Mouse (Mus musculus) left cerebral cortex, postnatal 10 days (tissue): ENCODE measurements around the gene Npcd. TPM values are rescaled to one million over a fixed set of nuclear protein-coding genes. Genes with fewer than 3 reads are reported as not detected.

Experiments used
- DNase-seq, 2 experiments: peaks; one replicate each; pipeline ENCODE4 v3.0.0; 2021 to 2022; ENCODE audit warnings: low spot score in 2 of 2, mixed read lengths in 1 of 2; ENCODE audit errors: extremely low spot score in 1 of 2
- intact Hi-C: fragments of 180-260 bp; cut with DNase I; formaldehyde crosslinking; loops from one replicate; pipeline ENCODE4 v1.15.1; 2025
- total RNA-seq, 2 experiments: library from RNA; stranded (reverse); gene quantifications; 2 replicates each; pipeline ENCODE4 v1.2.3; 2021

Npcd gene
- total RNA-seq, 2 experiments from 2014 or later: 12.5 to 12.9 TPM

GRCm38 (mm10) chr15:79790905-79791304, 43.1 kb downstream of the Npcd start:
- DNase-seq: no peak
- intact Hi-C loops: no loop called here

- peak in 1 of 2 experiments; percentile 30 for DNase-seq
- intact Hi-C loops: no loop called here
Observed at GRCm38 (mm10) chr15:79790111-79790510, 43.9 kb downstream of the Npcd start.

- intact Hi-C loops: no loop called here
- DNase-seq: peak in 1 of 2 experiments; percentile 30
Observed at GRCm38 (mm10) chr15:79787815-79788214, 46.2 kb downstream of the Npcd start.

- intact Hi-C loops: no loop called here
- no peak for DNase-seq
Observed at GRCm38 (mm10) chr15:79785056-79785455, 49.0 kb downstream of the Npcd start.

- intact Hi-C loops: no loop called here
- no peak for DNase-seq
Observed at GRCm38 (mm10) chr15:79777749-79778148, 56.3 kb downstream of the Npcd start, which contains the start of gene Dnal4. TSS of gene Dnal4 (minus strand) at chr15:79777849.

- peak in 1 of 2 experiments; percentile 31 for DNase-seq
Observed at GRCm38 (mm10) chr15:79775662-79776061, 58.4 kb downstream of the Npcd start.

GRCm38 (mm10) chr15:79774117-79775027, 59.7 kb downstream of the Npcd start:
- DNase-seq: peak; percentile 97 to 98
- intact Hi-C loops: no loop called here

More at GRCm38 (mm10) chr15:79775662-79776061, 58.4 kb downstream of the Npcd start:
- intact Hi-C loops: no loop called here

- no peak for DNase-seq
- intact Hi-C loops: no loop called here
Observed at GRCm38 (mm10) chr15:79770629-79771240, 63.3 kb downstream of the Npcd start.

- intact Hi-C loops: no loop called here
- no peak for DNase-seq
Observed at GRCm38 (mm10) chr15:79768302-79768701, 65.7 kb downstream of the Npcd start.

GRCm38 (mm10) chr15:79767327-79767961, 66.6 kb downstream of the Npcd start:
- no peak for DNase-seq
- intact Hi-C loops: no loop called here

GRCm38 (mm10) chr15:79766586-79767071, 67.4 kb downstream of the Npcd start:
- no peak for DNase-seq
- intact Hi-C loops: no loop called here

GRCm38 (mm10) chr15:79766168-79766567, 67.9 kb downstream of the Npcd start:
- intact Hi-C loops: no loop called here
- no peak for DNase-seq

GRCm38 (mm10) chr15:79765361-79765760, 68.7 kb downstream of the Npcd start:
- DNase-seq: no peak
- intact Hi-C loops: no loop called here

- intact Hi-C loops: no loop called here
Observed at GRCm38 (mm10) chr15:79764539-79765267, 69.3 kb downstream of the Npcd start.

GRCm38 (mm10) chr15:79763601-79764246, 70.3 kb downstream of the Npcd start:
- DNase-seq: no peak
- intact Hi-C loops: no loop called here

More at GRCm38 (mm10) chr15:79764539-79765267, 69.3 kb downstream of the Npcd start:
- DNase-seq: no peak

- intact Hi-C loops: no loop called here
- no peak for DNase-seq
Observed at GRCm38 (mm10) chr15:79763001-79763400, 71.0 kb downstream of the Npcd start.

GRCm38 (mm10) chr15:79760956-79761355, 73.1 kb downstream of the Npcd start:
- intact Hi-C loops: no loop called here
- DNase-seq: no peak

GRCm38 (mm10) chr15:79757118-79757517, 76.9 kb downstream of the Npcd start:
- intact Hi-C loops: loop anchor here (5.0 to 10.0 kb wide), 2 partner anchors 45 to 158 kb away; partner anchors contain the start of gene Nptxr
- no peak for DNase-seq
